Mouse (Mus musculus): ENCODE measurements around the gene Stx2.

GRCm38 (mm10) chr5:129054675-129055284 lies 46.4 kb upstream of the Stx2 start:
- TF ChIP-seq CTCF (IDR thresholded peaks at IDR 0.05; ENCODE audit: extremely low read depth, insufficient read depth, low read length) (no peak), POLR2A (IDR thresholded peaks at IDR 0.05; ENCODE audit: extremely low read depth, insufficient read depth, low read length) (no peak)
